In genomic region chr19:6452672-6453310, GRCm38 (mm10) we compare ENCODE assay signal across 12 mouse cellular contexts. TPM values are rescaled to one million over a fixed set of nuclear protein-coding genes. Genes with fewer than 3 reads are reported as not detected.
DNase-seq lines count a peak whose midpoint lies in the region; ATAC-seq and TF ChIP-seq lines count a peak whose summit lies in the region.
"Had no signal": no experiment of that assay in that cellular context is flagged by ENCODE, and none has a peak within 500 bp of the region (broad histone marks: within the 10 kb centered on the region; RNA-seq: fewer than 3 reads in every experiment).

No protein-coding gene starts in this region.

- in situ Hi-C loops in ES-E14 (cut with MboI; ENCODE audit: low sequenced_read_pairs in 2 of 2, unreplicated experiment in 2 of 2): no loop called here

- peaks cover 2 to 18% of the 10 kb centered on the region in 2 experiments; a peak in 2 of 4 replicates for H3K4me1 ChIP-seq in ES-E14 (ENCODE audit: control insufficient read depth in 2 of 2, insufficient read depth in 2 of 2, low read length in 2 of 2, poor library complexity in 1 of 2)
- H3K4me1 ChIP-seq in forebrain, embryonic 15.5 days: peaks cover 56% of the 10 kb centered on the region
- peaks cover 72% of the 10 kb centered on the region for H3K4me1 ChIP-seq in midbrain, embryonic 13.5 days (replicated peaks)
- H3K4me1 ChIP-seq in heart, adult 2 months (ENCODE audit: control insufficient read depth, insufficient read depth, low read length): peaks cover 4% of the 10 kb centered on the region; the same call in 1 of the 2 replicates

- TF ChIP-seq CTCF in heart, adult 2 months (IDR thresholded peaks at IDR 0.05): no peak

- no peak for TF ChIP-seq POLR2A in heart, adult 2 months (IDR thresholded peaks at IDR 0.05; ENCODE audit: insufficient read depth, low read depth, low read length)

- no peaks in the 10 kb centered on the region for H3K79me2 ChIP-seq in heart, adult 2 months (replicated peaks; ENCODE audit: control insufficient read depth, insufficient read depth, low read length)

- 0 out of 2 replicates have a peak overlapping the region, but pooled peaks have one; percentile 7 for H3K27ac ChIP-seq in ES-E14 (ENCODE audit: insufficient read depth, low read depth, low read length, poor library complexity, severe bottlenecking)
- H3K27ac ChIP-seq in forebrain, embryonic 15.5 days (replicated peaks): peak overlapping the region; percentile 76
- peak overlapping the region; percentile 91 for H3K27ac ChIP-seq in midbrain, embryonic 13.5 days
- H3K27ac ChIP-seq in heart, adult 2 months: no peak overlapping the region
- H3K27ac ChIP-seq: liver, embryonic 12.5 days had no signal

- H3K36me3 ChIP-seq in ES-E14 (ENCODE audit: control insufficient read depth, insufficient read depth, low read length, poor library complexity, severe bottlenecking): no peaks in the 10 kb centered on the region
- peaks cover 7% of the 10 kb centered on the region; the same call in 1 of the 2 replicates for H3K36me3 ChIP-seq in forebrain, embryonic 15.5 days
- peaks cover 26% of the 10 kb centered on the region for H3K36me3 ChIP-seq in midbrain, embryonic 13.5 days
- H3K36me3 ChIP-seq in heart, adult 2 months (ENCODE audit: control insufficient read depth, insufficient read depth, low read length): no peaks in the 10 kb centered on the region
- H3K36me3 ChIP-seq: liver, embryonic 12.5 days had no signal

- no peak; the same call in 1 of the 2 replicates for ATAC-seq in forebrain, embryonic 15.5 days (replicated peaks)
- ATAC-seq in midbrain, embryonic 13.5 days: peak; percentile 49

- no peaks in the 10 kb centered on the region for H3K27me3 ChIP-seq in forebrain, embryonic 15.5 days
- H3K27me3 ChIP-seq in midbrain, embryonic 13.5 days: peaks cover 2% of the 10 kb centered on the region; the same call in 1 of the 2 replicates
- no peaks in the 10 kb centered on the region for H3K27me3 ChIP-seq in heart, adult 2 months (ENCODE audit: control insufficient read depth, insufficient read depth, low read length)

- no peaks in the 10 kb centered on the region for H3K9me3 ChIP-seq in ES-E14 (ENCODE audit: control insufficient read depth, insufficient read depth, low read depth, low read length)
- H3K9me3 ChIP-seq in forebrain, embryonic 15.5 days: no peaks in the 10 kb centered on the region
- H3K9me3 ChIP-seq in midbrain, embryonic 13.5 days: no peaks in the 10 kb centered on the region
- H3K9me3 ChIP-seq: liver, embryonic 12.5 days had no signal

- intact Hi-C loops in heart, adult 2 months (cut with DNase I): loop anchor here (1.0 kb wide), 2 partner anchors 34 to 51 kb away; partner anchors contain the start of gene Nrxn2

- no peak overlapping the region for H3K4me3 ChIP-seq in ES-E14 (ENCODE audit: insufficient read depth in 1 of 2, low read depth in 1 of 2, low read length in 2 of 2, poor library complexity in 1 of 2, severe bottlenecking in 1 of 2)
- H3K4me3 ChIP-seq in forebrain, embryonic 15.5 days: no peak overlapping the region
- no peak overlapping the region for H3K4me3 ChIP-seq in midbrain, embryonic 13.5 days (replicated peaks)
- H3K4me3 ChIP-seq in heart, adult 2 months: no peak overlapping the region
- H3K4me3 ChIP-seq: erythroblast, embryonic 14.5 days; liver, embryonic 12.5 days had no signal

- no peak overlapping the region for H3K4me2 ChIP-seq in forebrain, embryonic 15.5 days (replicated peaks)
- H3K4me2 ChIP-seq in midbrain, embryonic 13.5 days (replicated peaks): peak overlapping the region; percentile 35
- H3K4me2 ChIP-seq: liver, embryonic 12.5 days had no signal

- peak; percentile 57 for DNase-seq in cerebellum, adult 9-10 months
- no peak for DNase-seq in cerebellum, postnatal 25 days
- peak; percentile 51 for DNase-seq in ES-E14 (ENCODE audit: low read depth, low spot score)
- DNase-seq in thymus, postnatal 14 days: no peak
- no peak for DNase-seq in right cerebral cortex, postnatal 10 days (ENCODE audit: low spot score in 2 of 2)
- no peak for DNase-seq in heart, adult 2 months

- WGBS in forebrain, embryonic 15.5 days: 41% methylated on average over 9 of the region's 9 CpGs
- 26% methylated on average over 9 of the region's 9 CpGs for WGBS in midbrain, embryonic 13.5 days
- 77% methylated on average over 9 of the region's 9 CpGs for WGBS in heart, adult 2 months

- TF ChIP-seq EP300 in heart, adult 2 months (IDR thresholded peaks at IDR 0.05; ENCODE audit: insufficient read depth, low read depth, low read length): no peak

- peak overlapping the region; percentile 45; the same call in 1 of the 2 replicates for H3K9ac ChIP-seq in ES-E14 (ENCODE audit: insufficient read depth, low read depth, low read length, poor library complexity, severe bottlenecking)
- peak overlapping the region; percentile 29 for H3K9ac ChIP-seq in forebrain, embryonic 15.5 days (replicated peaks)
- peak overlapping the region; percentile 33 for H3K9ac ChIP-seq in midbrain, embryonic 13.5 days (replicated peaks)
- H3K9ac ChIP-seq in heart, adult 2 months (ENCODE audit: low read depth, low read length): no peak overlapping the region
- H3K9ac ChIP-seq: liver, embryonic 12.5 days had no signal

TF ChIP-seq in ES-E14, 5 proteins besides CTCF, POLR2A, EP300 and RAD21:
- no peak for TF ChIP-seq MAFK (IDR thresholded peaks at IDR 0.05; ENCODE audit: insufficient read depth, low read depth, low read length)
- no peak for TF ChIP-seq ZC3H11A (IDR thresholded peaks at IDR 0.05; ENCODE audit: borderline replicate concordance, low read depth, low read length)
- TF ChIP-seq CHD2 (IDR thresholded peaks at IDR 0.05; ENCODE audit: low read depth, low read length): no peak
- TF ChIP-seq HCFC1 (IDR thresholded peaks at IDR 0.05; ENCODE audit: borderline replicate concordance, insufficient read depth, low read length): 0 out of 2 replicates have a peak, but pooled peaks have one; percentile 52
- TF ChIP-seq ZNF384 (IDR thresholded peaks at IDR 0.05; ENCODE audit: low read depth, low read length): 0 out of 2 replicates have a peak, but pooled peaks have one; percentile 29

RNA-seq across cellular contexts. Expression of gene Nrxn2, which starts 34.3 kb away (rescaled TPM):
- total RNA-seq in ES-E14 (2012; rRNA removed): 9.5 and 17.1 TPM in 2 replicates
- 31.1 and 32.4 TPM in 2 replicates for polyA plus RNA-seq in forebrain, embryonic 15.5 days (2015; fragmentation: Nextera tagmentation; extraction: Ambion mirVana)
- polyA plus RNA-seq in midbrain, embryonic 13.5 days (2015; fragmentation: Nextera tagmentation; extraction: Ambion mirVana): 20.7 and 24.3 TPM in 2 replicates
- 1 to 10 TPM; 4.5 to 5.2 TPM for total RNA-seq in heart, adult 2 months (2021)
- 3.4 TPM in 2 replicates for polyA plus RNA-seq in heart, adult 2 months (2012; rRNA removed)
- total RNA-seq: granulocyte monocyte progenitor cell, adult 5-6 weeks; megakaryocyte progenitor cell, adult 5-6 weeks had no signal

RNA-seq across cellular contexts. Expression of gene Rasgrp2, which starts 53.7 kb away (rescaled TPM):
- total RNA-seq in ES-E14 (2012; rRNA removed): 81.7 and 139 TPM in 2 replicates
- polyA plus RNA-seq in forebrain, embryonic 15.5 days (2015; fragmentation: Nextera tagmentation; extraction: Ambion mirVana): 34.6 and 41.3 TPM in 2 replicates
- polyA plus RNA-seq in midbrain, embryonic 13.5 days (2015; fragmentation: Nextera tagmentation; extraction: Ambion mirVana): 28.5 and 29.6 TPM in 2 replicates
- total RNA-seq in heart, adult 2 months (2021): 10 to 100 TPM; 43.3 to 48.0 TPM
- polyA plus RNA-seq in heart, adult 2 months (2012; rRNA removed): 90.1 and 97.2 TPM in 2 replicates

Comparison
In these comparisons a context has a peak if more than half of its experiments do, and no peak if none do; other contexts are left out.
1. DNase-seq: peak in cerebellum, adult 9-10 months (single experiment) and ES-E14 (single experiment); none in cerebellum, postnatal 25 days (0 of 2), thymus, postnatal 14 days (single experiment), right cerebral cortex, postnatal 10 days (0 of 2) and heart, adult 2 months (0 of 2).